Mouse (Mus musculus): ENCODE results near the gene Gm20388.
"Not testable (repeated sequence)": the region's sequence is repeated elsewhere in the genome, so short reads cannot be mapped to it uniquely, and the experiment has no call there.

Gene Gm20388

GRCm38 (mm10) chr8:120633665-120634271, 723.1 kb downstream of the Gm20388 start:
- no peak for DNase-seq

GRCm38 (mm10) chr8:120634329-120634839, 723.7 kb downstream of the Gm20388 start:
- DNase-seq: no peak

GRCm38 (mm10) chr8:120641245-120641644, 730.6 kb downstream of the Gm20388 start:
- DNase-seq: no peak

- DNase-seq: no peak
Measured at GRCm38 (mm10) chr8:120642031-120642662, 731.5 kb downstream of the Gm20388 start.

GRCm38 (mm10) chr8:120644663-120645062, 734.0 kb downstream of the Gm20388 start:
- DNase-seq: peak; percentile 59

GRCm38 (mm10) chr8:120647532-120647931, 736.9 kb downstream of the Gm20388 start, which contains the start of gene 1190005I06Rik:
Gene 1190005I06Rik (minus strand): TSS chr8:120647632.
- DNase-seq: no peak

- no peak for DNase-seq
Measured at GRCm38 (mm10) chr8:120656322-120657052, 745.8 kb downstream of the Gm20388 start.

DNA sequence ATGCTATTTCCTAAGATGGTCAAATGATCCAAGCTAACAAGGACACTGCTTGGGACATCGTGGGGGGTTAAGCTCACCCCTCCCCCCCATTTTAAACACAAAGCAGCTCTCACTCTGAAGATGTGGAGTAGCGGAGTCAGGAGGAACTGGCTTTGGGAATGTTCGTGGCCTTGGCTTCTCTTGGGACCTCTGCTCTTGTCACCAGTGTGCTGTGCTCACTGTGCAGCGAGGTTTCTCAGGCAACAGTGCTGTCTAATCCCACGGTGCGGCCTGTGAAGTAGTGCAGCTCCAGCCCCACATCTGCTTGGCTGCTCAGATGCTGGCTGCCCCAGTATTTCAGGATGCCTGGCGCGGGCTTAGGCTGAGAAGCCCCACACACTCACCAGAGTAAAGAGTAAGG, 746.8 kb downstream of the Gm20388 start:
- no peak for DNase-seq

GRCm38 (mm10) chr8:120664566-120664965, 753.9 kb downstream of the Gm20388 start:
- DNase-seq: no peak

- peak; percentile 31 for DNase-seq
Measured at GRCm38 (mm10) chr8:120665726-120666455, 755.2 kb downstream of the Gm20388 start.

- peak; percentile 28 for DNase-seq
Measured at GRCm38 (mm10) chr8:120666807-120667470, 756.3 kb downstream of the Gm20388 start.

- peak; percentile 89 for DNase-seq
Measured at GRCm38 (mm10) chr8:120667561-120668373, 757.1 kb downstream of the Gm20388 start, which contains the start of the genes Gm27021 and Cox4i1. Gene Gm27021 (minus strand): TSS chr8:120668079. Gene Cox4i1 (plus strand): TSS chr8:120668222.

DNA sequence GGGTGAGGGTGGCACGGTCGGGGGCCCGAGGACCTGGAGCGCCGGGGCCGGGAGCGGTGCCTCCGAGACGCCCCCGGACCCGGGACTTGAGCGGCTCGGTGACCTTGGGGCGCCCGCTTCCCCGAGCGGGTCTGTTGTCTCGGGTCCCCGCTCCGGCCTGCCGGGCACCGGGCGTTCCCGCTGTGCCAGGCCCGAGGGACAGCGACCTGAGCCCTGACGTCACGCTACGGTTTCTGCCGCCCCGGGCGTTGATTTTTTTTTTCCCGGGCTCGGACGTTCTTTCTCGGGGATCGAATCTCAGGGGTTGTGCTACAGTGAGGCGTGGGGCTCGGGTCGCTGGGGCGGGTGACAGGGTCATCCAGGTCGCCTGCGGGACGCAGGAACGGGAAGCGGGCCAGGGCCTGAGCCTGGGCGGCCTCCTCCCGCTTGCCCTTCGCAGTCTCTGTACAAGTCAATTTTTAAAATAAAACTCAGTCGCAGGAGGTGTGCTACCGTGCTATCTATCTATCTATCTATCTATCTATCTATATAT, 757.8 kb downstream of the Gm20388 start, which contains the start of gene Emc8:
TSS of gene Emc8 (minus strand) at position 200 of the 532 bp plus-strand sequence.
- no peak for DNase-seq

DNA sequence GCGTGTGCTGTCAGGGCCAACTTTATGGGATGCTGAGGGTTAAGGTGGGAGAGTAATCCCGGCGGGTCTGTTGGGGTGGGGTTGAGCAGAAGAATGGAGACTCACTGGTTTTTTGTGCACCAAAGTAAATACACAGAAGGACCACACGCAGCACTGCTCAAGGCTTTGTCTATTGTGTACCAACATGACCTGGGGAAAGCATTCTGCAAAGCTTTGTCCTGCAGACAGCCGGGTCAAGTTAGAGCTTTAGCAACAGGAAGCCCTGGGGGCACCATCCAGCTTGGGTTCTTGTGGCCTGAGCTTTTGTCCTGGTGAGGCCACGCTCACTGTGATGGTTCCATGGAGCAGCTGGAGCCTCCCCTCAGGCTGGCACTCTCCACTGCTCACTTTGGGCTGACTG, 761.1 kb downstream of the Gm20388 start:
- no peak for DNase-seq

DNA sequence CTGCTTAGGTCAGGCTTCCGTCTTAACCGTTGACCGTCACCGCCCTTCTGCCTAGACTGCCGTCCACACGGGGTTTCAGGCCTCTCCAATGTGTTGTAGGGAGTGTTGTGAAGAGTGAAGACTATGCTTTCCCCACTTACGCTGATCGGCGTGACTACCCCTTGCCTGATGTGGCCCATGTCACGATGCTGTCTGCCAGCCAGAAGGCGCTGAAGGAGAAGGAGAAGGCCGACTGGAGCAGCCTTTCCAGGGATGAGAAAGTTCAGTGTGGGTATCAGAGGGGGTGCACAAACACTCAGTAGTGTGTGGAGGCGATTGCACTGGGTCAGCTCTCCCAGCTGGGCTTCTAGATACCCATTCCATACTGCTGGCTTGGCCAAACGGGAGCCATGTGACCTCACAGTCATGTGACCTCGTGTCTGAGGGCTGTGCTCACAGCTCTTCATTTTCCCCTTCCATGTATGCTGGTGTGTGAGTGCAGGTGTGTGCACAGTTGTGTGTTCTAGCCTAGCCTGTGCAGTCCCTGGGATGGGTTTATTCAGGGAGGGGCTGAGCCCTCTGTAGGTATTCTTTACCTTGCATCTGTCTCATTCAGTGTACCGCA, 762.1 kb downstream of the Gm20388 start:
- no peak for DNase-seq

DNA sequence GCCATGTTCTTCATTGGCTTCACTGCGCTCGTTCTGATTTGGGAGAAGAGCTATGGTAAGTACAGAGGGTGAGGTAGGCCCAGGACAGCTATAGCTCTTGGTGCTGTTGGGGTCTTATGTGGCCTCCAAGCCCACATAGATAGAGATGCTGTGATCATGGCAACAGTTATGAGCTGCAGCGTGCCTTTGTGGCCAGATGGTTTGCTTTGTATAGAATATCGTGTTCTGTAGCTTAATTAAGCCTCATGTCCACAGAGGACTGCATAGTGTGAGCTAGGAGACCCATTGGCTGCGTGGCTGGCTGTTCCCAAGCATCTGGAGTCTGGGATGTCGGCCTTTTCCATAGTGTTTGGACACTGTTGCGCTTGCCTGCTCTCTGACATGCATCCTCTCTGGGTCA, 762.7 kb downstream of the Gm20388 start:
- DNase-seq: no peak

- no peak for DNase-seq
Measured at GRCm38 (mm10) chr8:120675718-120676117, 765.1 kb downstream of the Gm20388 start.

DNA sequence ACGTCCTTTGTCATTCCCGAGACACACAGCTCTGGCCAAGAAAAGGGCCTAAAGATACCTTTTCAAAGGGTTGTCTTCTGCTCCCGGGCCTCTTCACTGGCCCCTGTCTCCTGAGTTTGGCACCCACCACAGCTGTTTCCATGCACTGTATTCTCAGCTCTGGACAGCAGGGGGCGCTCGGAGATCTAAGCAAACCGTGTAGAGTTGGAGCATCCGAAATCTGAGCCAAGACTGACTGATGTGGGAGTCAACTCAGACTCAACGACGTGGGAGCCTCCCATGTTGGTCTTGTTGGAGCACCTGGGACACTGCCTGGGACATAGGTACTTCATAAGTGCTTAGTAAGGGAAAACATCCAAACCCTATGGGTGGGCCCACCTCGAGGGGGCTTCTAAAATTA, 767.8 kb downstream of the Gm20388 start:
- peak; percentile 81 for DNase-seq

- DNase-seq: no peak
Measured at GRCm38 (mm10) chr8:120679629-120680387, 769.2 kb downstream of the Gm20388 start.

DNA sequence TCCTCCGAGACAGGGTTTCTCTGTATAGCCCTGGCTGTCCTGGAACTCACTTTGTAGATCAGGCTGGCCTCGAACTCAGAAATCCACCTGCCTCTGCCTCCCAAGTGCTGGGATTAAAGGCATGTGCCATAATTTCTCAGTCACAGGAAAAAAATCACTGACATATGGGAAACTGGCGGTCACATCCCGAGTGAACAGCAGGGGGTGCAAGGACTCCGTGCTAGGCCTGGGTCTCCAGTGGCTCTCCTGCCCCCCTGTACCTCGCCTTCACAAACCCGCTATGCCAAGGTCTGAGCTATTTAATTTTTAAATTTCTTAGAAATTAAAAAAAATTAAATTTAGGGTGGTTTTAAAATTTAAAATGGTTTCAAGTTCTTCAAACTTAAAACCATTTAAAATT, 769.8 kb downstream of the Gm20388 start:
- DNase-seq: not testable (repeated sequence)
